Mouse (Mus musculus) liver, adult 2 months (tissue): ENCODE data around the gene Pde8a. TPM values are rescaled to one million over a fixed set of nuclear protein-coding genes. Genes with fewer than 3 reads are reported as not detected.

ENCODE experiments used
- DNase-seq: peaks from one replicate; pipeline ENCODE4 v3.0.0-alpha.2; 2011; ENCODE audit warnings: low read depth, low spot score; ENCODE audit errors: extremely low read depth
- H3K27ac ChIP-seq: fragments of 200-500 bp; replicated peaks from 2 replicates; pipeline ENCODE4 v1.5.1; 2012; ENCODE audit warnings: low read depth, mild to moderate bottlenecking, control low read depth, inconsistent platforms, low read length; ENCODE audit not compliant: insufficient read depth
- H3K27me3 ChIP-seq: fragments of 200-500 bp; 2 replicates; pipeline ENCODE4 v1.6.1; 2012; ENCODE audit warnings: mild to moderate bottlenecking, moderate library complexity, low read length, inconsistent platforms; ENCODE audit not compliant: control insufficient read depth, insufficient read depth
- H3K36me3 ChIP-seq: fragments of 200-500 bp; 2 replicates; pipeline ENCODE4 v1.6.1; 2012; ENCODE audit warnings: low read length, inconsistent platforms; ENCODE audit not compliant: control insufficient read depth, insufficient read depth
- H3K4me1 ChIP-seq: fragments of 200-500 bp; 2 replicates; pipeline ENCODE4 v1.6.1; 2011; ENCODE audit warnings: low read length; ENCODE audit not compliant: control insufficient read depth, insufficient read depth
- H3K4me3 ChIP-seq: fragments of 200-500 bp; 2 replicates; pipeline ENCODE4 v1.5.1; 2011; ENCODE audit warnings: low read depth, mild to moderate bottlenecking, control low read depth, low read length, moderate library complexity; ENCODE audit not compliant: insufficient read depth
- H3K79me2 ChIP-seq: fragments of 200-500 bp; 2 replicates; pipeline ENCODE4 v1.6.1; 2012; ENCODE audit warnings: inconsistent platforms, mild to moderate bottlenecking, low read length, moderate library complexity; ENCODE audit not compliant: control insufficient read depth, insufficient read depth
- H3K9ac ChIP-seq: fragments of 200-500 bp; 2 replicates; pipeline ENCODE4 v1.6.1; 2012; ENCODE audit warnings: low read depth, mild to moderate bottlenecking, control low read depth, inconsistent platforms, low read length
- CTCF ChIP-seq: fragments of 200-500 bp; IDR thresholded peaks from 2 replicates; pipeline ENCODE4 v1.5.1; 2011; ENCODE audit warnings: low read depth, low read length, control low read depth
- POLR2A ChIP-seq: fragments of 200-500 bp; IDR thresholded peaks from 2 replicates; pipeline ENCODE4 v1.6.1; 2011; ENCODE audit warnings: low read length, control low read depth; ENCODE audit not compliant: insufficient read depth; ENCODE audit errors: extremely low read depth
- WGBS: fragments of 180-500 bp; shearing (Covaris S2); methylation state at CpG from one replicate; pipeline ENCODE4 v1.1.7; 2018; 5-methylcytosine and 5-hydroxymethylcytosine counted together
- polyA plus RNA-seq: library from polyadenylated mRNA; depleted of rRNA; stranded (reverse); fragments of >200 nt; gene quantifications from 2 replicates; pipeline ENCODE4 v1.2.3, GENCODE M21; 2012
- total RNA-seq: library from RNA; depleted of rRNA; stranded (reverse); fragments of >200 nt; gene quantifications from 2 replicates; pipeline ENCODE4 v1.2.3, GENCODE M21; 2014

Gene Pde8a
- total and polyA plus RNA-seq, 2 experiments, result 13.3 to 13.5 TPM

GRCm38 (mm10) chr7:81304675-81305074 is 91.3 kb downstream of the Pde8a start:
- Histone ChIP-seq H3K4me3 (no peak overlapping the region), H3K79me2 (no peaks in the 10 kb centered on the region), H3K9ac (no peak overlapping the region), H3K27ac (no peak overlapping the region), H3K27me3 (no peaks in the 10 kb centered on the region), H3K36me3 (peaks cover 8% of the 10 kb centered on the region; the same call in 1 of the 2 replicates), H3K4me1 (no peaks in the 10 kb centered on the region)
- no peak for DNase-seq
- TF ChIP-seq POLR2A (no peak), CTCF (no peak)
- WGBS, result 82% methylated on average over 5 of the region's 5 CpGs

GRCm38 (mm10) chr7:81307735-81308134 is 94.3 kb downstream of the Pde8a start:
- 84% methylated on average over 8 of the region's 8 CpGs for WGBS
- Histone ChIP-seq H3K36me3 (peaks cover 5% of the 10 kb centered on the region; the same call in 1 of the 2 replicates), H3K79me2 (no peaks in the 10 kb centered on the region), H3K9ac (no peak overlapping the region), H3K4me1 (peaks cover 3% of the 10 kb centered on the region; the same call in 1 of the 2 replicates), H3K4me3 (no peak overlapping the region), H3K27ac (no peak overlapping the region), H3K27me3 (no peaks in the 10 kb centered on the region)
- no peak for DNase-seq
- TF ChIP-seq POLR2A (no peak), CTCF (no peak)

GRCm38 (mm10) chr7:81309247-81309646 is 95.9 kb downstream of the Pde8a start:
- H3K4me3 ChIP-seq, result no peak overlapping the region
- TF ChIP-seq CTCF (no peak), POLR2A (no peak)
- no peak overlapping the region for H3K27ac ChIP-seq
- DNase-seq, result no peak
- 89% methylated on average over 6 of the region's 6 CpGs for WGBS
- H3K36me3 ChIP-seq, result peaks cover 5% of the 10 kb centered on the region; the same call in 1 of the 2 replicates
- H3K27me3 ChIP-seq, result no peaks in the 10 kb centered on the region
- no peak overlapping the region for H3K9ac ChIP-seq
- no peaks in the 10 kb centered on the region for H3K79me2 ChIP-seq
- peaks cover 3% of the 10 kb centered on the region; the same call in 1 of the 2 replicates for H3K4me1 ChIP-seq

GRCm38 (mm10) chr7:81311130-81311529 is 97.7 kb downstream of the Pde8a start:
- H3K4me1 ChIP-seq, result peaks cover 3% of the 10 kb centered on the region; the same call in 1 of the 2 replicates
- WGBS, result 68% methylated on average over 1 of the region's 1 CpGs
- no peaks in the 10 kb centered on the region for H3K27me3 ChIP-seq
- no peaks in the 10 kb centered on the region for H3K79me2 ChIP-seq
- no peak overlapping the region for H3K4me3 ChIP-seq
- H3K9ac ChIP-seq, result no peak overlapping the region
- TF ChIP-seq CTCF (no peak), POLR2A (no peak)
- DNase-seq, result peak; percentile 95
- peaks cover 7% of the 10 kb centered on the region; the same call in 1 of the 2 replicates for H3K36me3 ChIP-seq
- no peak overlapping the region for H3K27ac ChIP-seq

- H3K4me1 ChIP-seq, result peaks cover 3% of the 10 kb centered on the region; the same call in 1 of the 2 replicates
- no peak overlapping the region for H3K4me3 ChIP-seq
- TF ChIP-seq CTCF (no peak), POLR2A (no peak)
- H3K9ac ChIP-seq, result no peak overlapping the region
- DNase-seq, result no peak
- peaks cover 6% of the 10 kb centered on the region; the same call in 1 of the 2 replicates for H3K36me3 ChIP-seq
- no peaks in the 10 kb centered on the region for H3K27me3 ChIP-seq
- no peaks in the 10 kb centered on the region for H3K79me2 ChIP-seq
- H3K27ac ChIP-seq, result no peak overlapping the region
These were observed 98.2 kb downstream of the Pde8a start for GRCm38 (mm10) chr7:81311581-81311980.

- H3K27me3 ChIP-seq, result no peaks in the 10 kb centered on the region
- peaks cover 3% of the 10 kb centered on the region; the same call in 1 of the 2 replicates for H3K4me1 ChIP-seq
- no peak for DNase-seq
- no peak overlapping the region for H3K9ac ChIP-seq
- H3K27ac ChIP-seq, result no peak overlapping the region
- H3K4me3 ChIP-seq, result no peak overlapping the region
- no peaks in the 10 kb centered on the region for H3K79me2 ChIP-seq
- TF ChIP-seq POLR2A (no peak), CTCF (no peak)
- 75% methylated on average over 8 of the region's 8 CpGs for WGBS
- H3K36me3 ChIP-seq, result peaks cover 23% of the 10 kb centered on the region
These were observed 102.2 kb downstream of the Pde8a start for GRCm38 (mm10) chr7:81315583-81315982.
